Mouse (Mus musculus): ENCODE measurements around the gene Clic3.

- no peak for TF ChIP-seq CTCF (IDR thresholded peaks at IDR 0.05; ENCODE audit: low read depth)
- TF ChIP-seq EP300 (IDR thresholded peaks at IDR 0.05; ENCODE audit: low read depth) = no peak
Measured at GRCm38 (mm10) chr2:25430395-25431233, 26.0 kb upstream of the Clic3 start.
